Mouse (Mus musculus) ZHBTc4 (cell line): ENCODE measurements around the gene Endov.

ENCODE experiments used
- DNase-seq: peaks from one replicate; pipeline ENCODE4 v3.0.0-alpha.2; 2011; ENCODE audit warnings: low read depth, low spot score

Endov gene

GRCm38 (mm10) chr11:119490861-119491689 lies at the start of gene Endov:
Gene Endov (plus strand): TSS chr11:119491347.
- peak; percentile 98 for DNase-seq

GRCm38 (mm10) chr11:119442199-119442598 lies 48.9 kb upstream of the Endov start:
- peak; percentile 26 for DNase-seq

- DNase-seq: no peak
Observed at GRCm38 (mm10) chr11:119443442-119443841, 47.7 kb upstream of the Endov start.

- no peak for DNase-seq
Observed at GRCm38 (mm10) chr11:119456097-119456496, 35.0 kb upstream of the Endov start.

GRCm38 (mm10) chr11:119477876-119478275 lies 13.3 kb upstream of the Endov start:
- no peak for DNase-seq

- DNase-seq: no peak
Observed at GRCm38 (mm10) chr11:119491690-119492087, 542 bp downstream of the Endov start.

GRCm38 (mm10) chr11:119492830-119493229 lies 1.7 kb downstream of the Endov start:
- DNase-seq: peak; percentile 90

GRCm38 (mm10) chr11:119493516-119493915 lies 2.4 kb downstream of the Endov start:
- DNase-seq: no peak

- no peak for DNase-seq
Observed at GRCm38 (mm10) chr11:119496147-119496546, 5.0 kb downstream of the Endov start.

GRCm38 (mm10) chr11:119497451-119497850 lies 6.3 kb downstream of the Endov start:
- DNase-seq: no peak

- no peak for DNase-seq
Observed at GRCm38 (mm10) chr11:119499297-119499696, 8.2 kb downstream of the Endov start.

- no peak for DNase-seq
Observed at GRCm38 (mm10) chr11:119500011-119500410, 8.9 kb downstream of the Endov start.

- peak; percentile 71 for DNase-seq
Observed at GRCm38 (mm10) chr11:119503675-119504074, 12.5 kb downstream of the Endov start.

GRCm38 (mm10) chr11:119506386-119506785 lies 15.2 kb downstream of the Endov start:
- DNase-seq: no peak

- no peak for DNase-seq
Observed at GRCm38 (mm10) chr11:119507772-119508171, 16.6 kb downstream of the Endov start.

- DNase-seq: no peak
Observed at GRCm38 (mm10) chr11:119509165-119509776, 18.1 kb downstream of the Endov start.

GRCm38 (mm10) chr11:119513038-119513659 lies 22.0 kb downstream of the Endov start:
- DNase-seq: no peak

- no peak for DNase-seq
Observed at GRCm38 (mm10) chr11:119514108-119514860, 23.1 kb downstream of the Endov start.

GRCm38 (mm10) chr11:119514967-119515636 lies 24.0 kb downstream of the Endov start:
- DNase-seq: peak; percentile 68

GRCm38 (mm10) chr11:119515823-119516676 lies 24.9 kb downstream of the Endov start:
- no peak for DNase-seq
